Mouse (Mus musculus): ENCODE measurements at regions not wholly inside any gene's neighbourhood (a gene's known extent, or its start where the extent isn't known, plus 50 kb on each side); places are given as distances from the start of the nearest gene placed in this dataset.

DNA sequence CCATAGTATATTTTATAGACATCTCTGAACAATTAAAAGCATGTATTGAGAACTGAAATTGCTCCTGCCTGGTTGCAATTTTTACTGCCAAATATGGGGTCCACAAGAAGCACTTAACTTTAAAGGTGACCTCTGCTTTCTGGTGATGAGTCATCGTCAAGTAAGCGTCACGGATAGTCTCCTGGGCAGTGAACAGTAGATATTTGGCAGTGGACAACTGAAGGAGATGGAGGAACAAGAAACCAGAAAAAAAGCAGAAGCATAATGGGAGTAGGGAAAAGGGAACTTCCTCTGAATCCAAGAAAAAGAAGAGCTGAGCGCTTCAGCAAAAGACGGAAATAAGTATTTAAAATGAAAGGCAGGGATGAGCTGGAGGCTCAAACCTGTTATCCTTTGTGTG, 199.3 kb downstream of the Sox4 start:
- no peak for DNase-seq

DNA sequence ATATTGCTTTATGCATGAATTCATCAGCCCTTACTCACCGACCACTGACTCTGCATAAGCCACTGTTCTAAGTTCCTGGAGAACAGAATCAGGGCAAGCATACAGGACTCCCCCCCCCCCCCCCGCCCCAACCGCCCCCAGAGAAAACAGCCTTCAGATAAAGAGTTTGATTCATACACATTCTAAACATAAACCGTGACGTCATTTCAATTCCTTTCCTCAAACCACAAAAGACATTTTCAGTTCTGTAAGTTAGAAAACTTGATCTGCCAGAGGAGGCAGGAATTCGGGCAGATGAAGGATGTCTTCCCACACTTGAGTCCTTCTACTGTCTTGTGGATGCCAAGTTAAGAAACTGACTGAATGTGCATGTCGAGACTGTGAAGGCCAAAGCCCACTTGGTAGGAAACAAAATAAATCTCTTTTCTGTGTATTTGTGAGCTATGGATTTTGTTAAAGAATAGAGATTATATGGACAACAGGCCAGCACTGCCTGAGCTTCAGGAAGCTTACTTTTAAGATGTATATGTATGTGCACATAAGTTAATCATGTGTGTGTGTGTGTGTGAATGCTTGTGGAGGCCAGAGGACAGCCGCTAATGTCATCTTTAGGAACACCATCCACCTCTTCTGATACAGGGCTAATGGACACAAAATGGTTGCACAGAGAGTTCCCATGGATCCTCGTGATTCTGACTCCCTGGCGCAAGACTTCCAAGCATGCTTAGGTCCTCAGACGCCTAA, 202.4 kb downstream of the Sox4 start:
- DNase-seq = no peak

DNA sequence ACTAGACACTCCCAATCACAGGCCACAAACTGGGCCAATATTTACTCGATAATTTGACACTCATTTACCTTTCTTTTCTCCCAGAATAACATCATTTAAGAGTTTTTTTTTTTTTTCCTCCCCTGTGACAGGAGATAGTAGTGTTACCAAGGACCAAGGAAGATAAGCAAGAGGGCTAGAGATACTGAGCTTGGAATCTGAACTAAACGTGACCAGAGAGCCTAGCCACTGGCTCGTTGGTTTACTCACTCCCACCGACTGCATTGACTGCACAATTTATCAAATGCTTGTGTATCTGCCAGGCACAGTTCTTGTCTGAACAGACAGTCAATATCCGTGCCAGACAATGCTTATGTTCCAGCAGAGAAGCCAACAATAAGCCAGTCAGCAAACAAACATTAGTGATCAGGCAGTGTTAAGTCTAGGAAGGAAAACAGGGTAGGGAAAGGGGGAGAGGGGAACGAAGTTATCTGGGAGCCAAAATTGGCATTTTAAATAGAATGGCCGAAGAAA, 213.3 kb downstream of the Sox4 start:
- DNase-seq = no peak

DNA sequence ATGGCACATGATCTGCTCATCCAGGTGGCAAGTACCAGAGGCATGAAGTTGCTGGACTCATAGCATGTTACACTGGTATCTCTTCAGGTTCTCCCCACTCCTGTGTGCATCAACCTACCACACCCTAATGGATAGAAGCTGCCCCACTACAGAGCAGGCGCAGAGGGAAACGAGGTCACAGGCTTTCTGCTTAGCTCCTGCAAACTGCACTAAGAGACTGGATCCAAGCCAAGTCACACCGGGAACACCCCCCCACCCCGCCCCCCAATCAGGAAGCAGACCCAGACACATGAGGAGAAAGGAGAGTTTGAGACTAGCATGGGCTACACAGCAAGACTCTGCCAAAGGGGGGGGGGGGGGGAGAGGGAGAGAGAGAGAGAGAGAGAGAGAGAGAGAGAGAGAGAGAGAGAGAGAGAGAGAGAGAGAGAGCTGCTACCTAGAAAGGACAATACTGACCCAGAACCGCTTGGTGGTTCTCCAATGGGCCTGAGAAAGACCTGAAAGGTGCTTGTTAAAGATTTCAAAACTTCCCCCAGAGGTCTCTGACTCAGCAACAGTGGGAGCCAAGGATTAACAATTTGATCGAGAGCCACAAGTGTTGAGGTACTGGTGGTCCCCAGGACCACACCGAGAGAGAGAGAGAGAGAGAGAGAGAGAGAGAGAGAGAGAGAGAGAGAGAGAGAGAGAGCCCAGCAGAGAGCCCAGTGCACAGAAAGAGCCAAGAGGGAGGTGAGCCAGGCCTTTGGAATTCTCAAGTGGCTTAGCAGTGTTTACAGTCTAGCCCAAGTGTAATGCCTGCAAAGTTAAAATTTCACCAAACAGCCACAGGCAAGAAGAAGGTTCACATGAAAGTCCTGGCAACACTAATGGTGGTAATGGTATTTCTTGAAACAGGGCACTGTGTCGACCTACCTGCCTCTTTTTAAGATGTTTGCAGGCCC, 215.1 kb downstream of the Sox4 start:
- DNase-seq = peak; percentile 17

DNA sequence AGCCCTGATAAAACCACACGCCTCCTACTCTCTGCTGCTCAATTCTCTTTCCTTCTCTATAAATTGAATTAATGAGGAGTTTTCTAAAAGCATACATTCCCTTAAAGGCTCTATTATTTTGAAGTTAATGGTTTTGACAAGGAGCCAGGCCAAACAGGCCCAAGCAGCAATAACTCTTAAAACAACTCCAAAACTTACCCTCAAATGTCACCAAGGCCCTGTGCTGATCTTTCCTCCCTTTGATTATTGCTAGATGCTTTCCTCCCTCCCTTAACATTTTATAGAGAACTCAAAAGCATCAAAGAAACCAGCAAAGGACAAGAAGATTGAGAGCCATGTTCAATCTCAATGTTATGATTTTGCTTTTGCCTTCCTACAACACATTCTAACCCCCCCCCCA, 221.0 kb downstream of the Sox4 start:
- no peak for DNase-seq

DNA sequence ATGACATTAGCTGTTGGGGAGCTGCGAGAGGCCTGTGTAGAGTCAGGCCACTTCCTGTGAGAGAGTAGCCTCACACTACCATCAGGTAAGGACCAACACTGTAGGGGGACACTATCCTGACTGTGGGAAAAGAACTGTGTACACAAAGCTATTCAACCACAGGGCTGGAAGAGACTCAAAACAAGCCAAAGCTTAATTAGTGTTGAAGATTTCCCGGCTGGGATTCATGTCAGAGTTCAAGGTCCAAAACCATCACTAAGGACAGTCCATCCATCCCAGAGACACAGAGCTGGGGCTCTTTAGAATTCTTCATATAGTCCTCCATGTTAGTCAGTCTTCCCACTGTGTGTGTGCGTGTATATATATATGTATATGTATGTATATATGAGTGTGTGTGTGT, 221.5 kb downstream of the Sox4 start:
- no peak for DNase-seq

DNA sequence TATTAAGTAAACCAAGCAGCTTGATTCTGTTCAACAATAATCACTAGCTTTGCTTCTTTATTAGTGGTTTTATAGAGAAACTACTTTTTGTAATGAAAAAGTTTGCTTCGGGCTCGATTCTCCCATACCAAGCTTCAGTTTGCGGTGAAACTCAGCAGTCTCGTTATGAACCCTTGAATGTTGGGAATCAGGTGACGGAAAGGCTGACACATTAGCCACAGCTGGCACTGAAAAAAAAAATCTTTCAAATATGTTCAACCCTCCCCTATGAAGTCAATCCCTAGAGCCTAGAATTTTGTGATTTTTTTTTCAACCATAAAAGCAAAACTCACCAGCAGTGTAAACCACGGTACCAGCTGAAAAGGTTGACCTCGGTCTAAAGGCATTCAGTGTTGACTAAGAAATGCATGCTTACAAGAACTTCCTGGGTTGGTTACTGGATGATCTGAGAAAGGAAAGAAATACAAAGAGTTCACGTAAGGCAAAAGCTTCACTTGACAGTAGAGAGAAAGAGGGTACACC, 223.4 kb downstream of the Sox4 start:
- DNase-seq = no peak

DNA sequence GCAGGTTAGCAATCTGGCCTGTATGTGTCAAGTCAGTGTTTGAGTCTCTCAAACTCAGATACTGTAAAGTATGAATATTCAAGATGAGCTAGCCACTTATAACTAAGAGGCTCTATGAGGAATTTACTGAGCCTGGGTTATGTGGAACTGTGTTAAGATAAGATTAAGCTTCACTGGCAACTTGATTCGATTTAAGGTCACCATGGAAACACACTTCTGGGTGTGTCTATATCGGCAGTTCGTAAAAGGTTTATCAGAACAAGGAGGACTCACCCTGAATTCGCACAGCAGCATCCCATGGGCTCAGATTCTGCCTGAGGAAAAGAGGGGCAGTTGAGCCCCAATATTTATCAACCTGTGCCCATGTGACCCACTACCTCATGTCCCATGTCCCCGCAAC, 224.7 kb downstream of the Sox4 start:
- DNase-seq = no peak

DNA sequence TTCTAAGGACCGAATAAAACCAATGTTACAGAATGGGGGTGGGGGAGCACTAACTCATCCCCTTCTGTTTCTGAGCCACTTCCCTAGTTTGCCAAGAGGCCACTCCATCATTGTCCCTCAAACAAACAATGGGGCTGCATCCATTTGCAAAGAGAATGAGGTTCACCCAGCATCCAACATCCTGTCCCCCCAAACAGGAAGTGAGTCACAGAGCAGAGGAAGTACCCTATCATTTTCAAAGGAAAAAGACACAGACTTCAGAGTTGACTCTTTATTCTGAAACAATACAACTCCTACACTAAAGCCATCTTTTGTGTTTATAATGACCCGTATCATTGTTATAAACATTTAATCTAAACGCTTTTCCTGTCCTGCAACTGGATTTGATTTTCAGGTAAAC, 229.2 kb downstream of the Sox4 start:
- DNase-seq = peak; percentile 12

DNA sequence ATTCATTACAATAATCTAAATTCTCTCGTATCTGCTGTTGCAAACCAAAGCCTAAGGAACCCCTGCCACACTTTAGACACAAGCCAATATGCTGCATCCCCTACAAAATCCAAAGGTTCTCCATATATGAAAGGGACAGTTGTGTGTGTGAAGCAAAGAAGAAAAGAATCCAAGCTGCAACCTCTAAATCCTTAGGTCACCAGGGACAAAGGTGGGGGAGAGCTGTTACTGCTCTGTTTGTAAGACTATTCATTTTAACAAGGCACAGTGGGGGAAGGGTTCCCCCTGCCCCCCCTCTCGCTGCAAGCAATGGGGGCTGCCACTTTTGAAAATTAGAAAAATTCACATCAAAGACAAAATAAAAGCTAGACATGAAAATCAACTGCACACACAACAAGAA, 231.4 kb downstream of the Sox4 start:
- DNase-seq = no peak

DNA sequence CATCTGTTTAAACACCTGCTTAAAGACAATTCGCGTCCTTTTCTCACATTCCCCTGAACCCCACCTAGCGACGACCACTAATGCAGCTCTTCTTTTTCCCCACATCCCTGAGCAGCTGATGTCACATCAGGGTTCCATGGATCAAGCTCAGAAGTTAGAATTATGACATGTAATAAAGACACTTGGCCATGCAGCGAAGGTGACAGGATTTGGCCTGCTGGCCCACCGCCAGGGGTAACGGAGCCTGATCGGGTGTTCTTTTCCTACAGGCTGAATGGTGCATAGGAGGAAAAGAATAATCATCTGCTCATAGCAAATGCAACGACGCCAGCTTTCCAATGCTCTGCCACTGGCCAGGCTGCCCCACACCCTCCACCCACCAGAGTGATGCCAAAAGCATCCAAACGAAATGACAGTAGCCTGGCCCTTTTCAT, 231.9 kb downstream of the Sox4 start:
- DNase-seq = peak; percentile 18

DNA sequence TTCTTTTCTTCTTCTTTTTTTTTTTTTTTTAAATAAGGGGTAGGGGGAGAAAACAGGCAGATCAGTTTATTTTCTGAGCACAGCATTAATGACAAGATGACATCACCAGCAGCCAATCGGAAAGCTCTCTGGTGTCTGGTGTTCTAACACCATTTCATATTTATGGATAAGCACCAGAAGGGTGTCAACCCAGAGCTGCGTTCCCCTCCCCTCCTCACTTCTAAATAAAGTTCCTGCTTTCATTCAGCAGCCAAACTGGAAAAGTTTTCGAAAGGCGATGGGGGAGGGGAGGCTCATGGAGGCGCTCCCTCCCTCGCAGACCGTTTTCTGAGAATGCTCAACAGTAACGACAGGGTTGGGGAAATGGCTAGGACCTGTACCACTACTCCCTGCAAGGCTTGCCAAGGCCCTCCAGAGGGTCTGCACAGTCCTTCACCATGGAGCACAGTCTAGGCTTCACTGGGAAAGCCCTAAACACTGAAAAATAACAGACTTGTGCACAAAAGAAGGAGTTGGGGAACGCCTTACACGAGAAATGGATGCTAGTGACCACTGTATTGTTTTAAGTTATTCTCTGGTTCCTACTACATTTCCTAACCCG, 232.8 kb downstream of the Sox4 start:
- no peak for DNase-seq

DNA sequence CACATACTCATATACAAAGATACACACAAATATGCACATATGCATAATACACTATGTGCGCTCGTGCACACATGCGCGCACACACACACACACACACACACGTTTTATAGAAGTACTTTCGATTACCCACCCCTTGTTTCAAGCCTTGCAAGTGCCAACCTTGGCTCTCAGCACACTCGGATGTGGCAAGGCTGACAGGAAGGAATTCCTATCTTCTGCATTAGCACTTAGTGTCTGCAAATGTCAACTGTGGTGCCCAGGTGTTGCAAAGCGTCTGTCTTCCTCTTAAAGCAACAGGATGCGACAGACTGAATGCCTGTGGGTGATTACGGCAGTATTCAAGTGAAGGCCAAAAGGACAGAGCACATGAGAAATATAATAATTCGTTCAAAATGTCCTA, 233.3 kb downstream of the Sox4 start:
- no peak for DNase-seq

DNA sequence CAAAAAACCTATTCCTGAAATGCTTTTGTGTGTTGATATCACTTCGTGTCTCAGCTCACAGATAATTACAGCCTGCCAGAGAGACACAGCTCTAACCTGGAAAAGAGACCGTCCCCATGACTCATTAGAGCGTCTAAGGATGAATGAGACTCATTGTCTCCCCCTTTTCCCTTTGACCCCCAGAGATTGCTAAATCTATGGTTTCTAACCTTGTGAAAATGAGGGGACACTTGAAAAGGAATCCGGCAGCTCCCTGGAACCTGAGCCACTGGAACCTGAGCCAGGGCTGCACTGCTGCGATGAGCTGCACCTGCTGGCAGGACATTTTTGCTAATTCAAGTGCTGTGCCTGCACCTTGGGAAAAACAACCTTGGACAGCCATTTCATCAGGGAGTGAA, 234.6 kb downstream of the Sox4 start:
- DNase-seq = no peak

DNA sequence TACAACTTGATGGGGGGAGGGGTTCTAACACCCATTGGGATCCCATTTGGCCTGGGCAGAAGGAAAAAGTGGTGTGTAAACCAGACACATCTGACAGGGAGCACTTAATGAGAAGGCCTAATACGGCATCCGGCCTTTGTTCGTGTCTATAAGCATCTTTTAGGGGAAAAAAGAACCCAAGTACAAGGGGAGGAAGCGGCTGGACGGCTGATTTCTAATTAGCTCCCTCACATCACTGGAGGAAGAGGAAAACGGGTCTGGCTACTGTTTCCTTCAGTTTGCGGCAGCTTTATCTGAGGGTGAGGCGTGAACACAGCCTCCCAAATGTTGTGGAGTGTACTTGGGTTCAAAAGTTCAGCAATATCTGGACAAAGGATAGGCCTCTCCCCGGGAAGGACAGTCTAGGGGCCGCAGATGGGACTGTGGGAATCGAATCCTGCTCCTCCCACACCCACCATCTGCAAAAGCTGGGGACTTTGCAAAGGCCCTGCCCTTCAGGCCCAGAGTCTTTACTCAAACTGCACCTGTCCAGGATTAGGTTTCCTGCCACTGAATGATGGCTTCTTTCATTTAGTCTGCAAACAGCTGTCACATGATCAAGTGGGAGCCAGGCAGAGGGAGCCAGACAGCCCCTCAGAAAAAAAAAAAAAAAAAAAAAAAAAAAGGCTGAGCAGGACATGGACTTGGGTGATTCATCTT, 235.2 kb downstream of the Sox4 start:
- DNase-seq = peak; percentile 27

DNA sequence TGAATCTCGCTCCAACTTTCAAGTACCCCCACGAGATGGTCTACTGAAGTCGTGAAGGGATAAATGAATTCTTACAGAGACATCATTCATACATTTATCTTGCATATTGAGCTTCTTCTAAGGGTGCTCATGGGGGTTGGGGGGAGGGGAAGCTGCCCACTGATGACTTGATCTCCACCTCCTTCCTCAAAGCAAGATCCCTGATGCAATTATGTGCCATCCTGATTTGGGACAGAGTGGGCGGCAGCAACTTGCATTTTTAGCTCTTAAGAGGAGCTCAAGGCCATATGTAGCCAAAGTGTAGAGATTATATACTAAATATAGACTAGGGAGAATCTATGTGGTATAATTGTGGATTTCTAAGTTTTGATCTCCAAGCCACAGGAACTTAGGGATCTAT, 236.1 kb downstream of the Sox4 start:
- no peak for DNase-seq

DNA sequence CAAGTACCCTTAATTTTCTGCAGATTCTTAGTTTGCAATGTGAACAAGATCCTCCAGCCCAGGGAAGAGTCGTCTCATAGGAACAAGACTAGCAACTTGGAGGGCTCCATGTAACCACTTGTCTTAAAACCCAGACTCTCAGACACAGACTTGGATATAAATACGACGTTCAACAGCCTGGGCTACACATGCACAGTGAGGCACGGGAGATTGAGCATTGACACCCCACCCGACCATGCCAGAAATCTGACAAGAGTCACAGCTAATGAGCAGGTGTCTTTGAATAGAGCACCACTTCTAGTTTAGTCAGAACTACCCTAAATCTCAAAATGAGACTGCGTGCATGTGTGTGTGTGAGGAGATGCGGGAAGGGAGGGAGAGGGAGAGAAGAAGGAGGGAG, 243.5 kb downstream of the Sox4 start:
- DNase-seq = no peak

DNA sequence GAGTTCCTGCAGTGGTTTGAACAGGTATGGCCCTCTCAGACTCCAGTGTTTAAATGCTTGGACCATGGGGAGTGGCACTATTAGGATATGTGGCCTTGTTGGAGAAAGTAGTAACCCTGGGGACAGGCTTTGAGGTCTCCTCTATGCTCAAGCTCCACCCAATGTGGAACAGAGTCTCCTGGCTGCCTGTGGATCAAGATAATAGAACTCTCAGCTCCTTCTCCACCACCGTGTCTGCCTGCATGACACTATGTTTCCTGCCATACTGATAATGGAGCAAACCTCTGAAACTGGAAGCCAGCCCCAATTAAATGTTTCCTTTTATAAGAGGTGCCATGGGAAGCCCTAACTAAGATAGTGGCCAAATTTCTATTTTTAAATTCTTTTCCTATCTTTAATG, 252.2 kb downstream of the Sox4 start:
- no peak for DNase-seq

DNA sequence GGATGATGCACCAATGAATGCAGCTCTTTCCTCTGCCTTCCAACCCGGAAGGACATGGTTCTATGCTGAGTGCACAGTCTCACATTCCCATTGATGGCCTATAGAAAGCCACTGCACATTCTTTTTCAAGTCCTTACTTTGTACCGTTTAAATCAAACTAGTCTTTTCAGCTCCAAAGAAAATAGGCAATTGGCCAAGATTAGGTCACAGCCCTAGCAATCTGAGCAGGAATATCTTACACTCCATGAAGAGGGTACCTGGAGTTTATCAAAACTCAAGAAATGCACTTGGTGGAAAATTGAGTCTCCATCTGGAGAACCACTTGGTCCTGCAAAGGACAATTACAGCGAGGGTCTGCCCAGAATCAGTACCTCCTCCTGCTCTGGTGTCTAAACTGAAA, 253.4 kb downstream of the Sox4 start:
- DNase-seq = no peak

DNA sequence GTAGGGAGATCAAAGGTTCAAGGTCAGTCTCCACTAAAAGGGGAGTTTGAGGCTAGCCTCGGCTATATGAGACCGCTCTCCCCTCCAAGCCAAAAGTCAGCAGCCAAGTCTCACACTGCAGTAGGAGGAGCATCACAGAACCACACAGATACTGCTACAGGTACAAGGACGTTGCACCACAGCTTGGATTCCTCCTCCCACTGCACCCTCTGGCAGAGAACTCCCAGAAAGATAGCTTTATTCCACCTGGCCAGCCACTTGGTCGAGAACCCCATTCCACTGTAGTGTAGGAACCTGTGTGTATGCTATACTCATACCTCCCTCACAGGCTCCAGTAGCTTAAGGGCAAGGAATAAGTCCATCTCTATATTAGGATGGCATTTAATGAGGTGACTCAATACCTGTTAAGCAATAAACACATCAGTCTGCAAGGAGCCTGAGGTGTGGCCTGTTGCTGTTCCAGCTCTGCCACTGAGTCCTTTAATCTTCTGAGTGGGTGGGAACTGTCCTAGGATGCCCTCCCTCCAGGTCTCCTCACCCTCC, 254.0 kb downstream of the Sox4 start:
- no peak for DNase-seq

DNA sequence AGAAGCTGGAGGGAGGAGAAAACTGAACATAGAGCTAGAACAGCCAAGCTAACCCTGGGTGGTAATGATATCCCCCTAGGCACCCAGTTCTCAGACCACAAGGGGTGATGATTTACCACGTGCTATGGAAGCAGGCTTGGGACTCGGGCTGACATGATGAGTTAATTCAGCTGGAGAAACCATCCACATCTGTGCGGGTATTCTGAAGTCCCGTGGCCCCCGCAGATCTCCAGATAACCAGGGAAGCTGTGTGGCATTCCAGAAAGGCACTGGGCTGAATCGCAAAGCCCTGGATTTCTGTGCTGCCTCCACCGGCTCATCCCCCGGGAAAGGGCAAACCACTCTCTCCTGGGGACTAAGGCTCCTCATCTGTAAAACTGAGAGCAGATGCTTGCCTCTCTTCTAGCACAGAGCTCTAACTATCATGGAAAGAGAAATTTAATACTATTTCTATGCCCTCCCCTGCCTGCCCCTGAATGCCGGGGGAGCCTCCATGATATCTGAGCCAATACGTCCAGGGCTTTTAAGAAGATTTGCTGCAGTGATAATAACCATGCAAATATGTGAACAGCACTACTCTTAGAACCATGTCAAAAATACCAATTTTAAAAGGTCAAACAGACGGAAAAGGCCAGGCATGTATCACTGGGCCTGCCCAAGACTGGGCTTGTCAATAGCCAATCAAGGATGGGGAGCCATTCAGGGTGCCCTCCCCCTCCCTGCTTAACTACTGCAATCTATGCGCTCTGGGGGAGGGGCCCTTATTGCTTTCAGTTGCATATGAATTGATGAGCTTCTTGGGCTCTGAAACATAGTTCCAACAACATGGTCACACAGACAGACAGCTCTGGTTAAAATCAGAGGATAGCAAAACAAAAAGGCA, 255.5 kb downstream of the Sox4 start:
- no peak for DNase-seq
